Mouse (Mus musculus) forebrain, embryonic 10.5 days (tissue): ENCODE results near the gene Anln. TPM values are rescaled to one million over a fixed set of nuclear protein-coding genes. Genes with fewer than 3 reads are reported as not detected.

ENCODE experiments used
- DNase-seq: peaks from one replicate; pipeline ENCODE4 v3.0.0-alpha.2; 2017; ENCODE audit warnings: low spot score; ENCODE audit errors: extremely low spot score
- H3K27ac ChIP-seq: fragments of 300-500 bp; sonication (generic); 2 replicates; pipeline ENCODE4 v1.5.1; 2016; ENCODE audit warnings: mild to moderate bottlenecking
- H3K27me3 ChIP-seq: fragments of 300-500 bp; sonication (generic); 2 replicates; pipeline ENCODE4 v1.6.1; 2016; ENCODE audit warnings: mild to moderate bottlenecking; ENCODE audit not compliant: poor library complexity, severe bottlenecking
- H3K36me3 ChIP-seq: fragments of 300-500 bp; sonication (generic); replicated peaks from 2 replicates; pipeline ENCODE4 v1.6.1; 2016; ENCODE audit warnings: mild to moderate bottlenecking, moderate library complexity
- H3K4me1 ChIP-seq: fragments of 300-500 bp; sonication (generic); 2 replicates; pipeline ENCODE4 v1.6.1; 2016
- H3K4me3 ChIP-seq: fragments of 300-500 bp; sonication (generic); 2 replicates; pipeline ENCODE4 v1.5.1; 2016; ENCODE audit warnings: mild to moderate bottlenecking, moderate library complexity
- H3K9me3 ChIP-seq: fragments of 300-500 bp; sonication (generic); 2 replicates; pipeline ENCODE4 v1.6.1; 2016; ENCODE audit warnings: mild to moderate bottlenecking, moderate library complexity
- WGBS: fragments of 180-500 bp; shearing (Covaris S2); methylation state at CpG from one replicate; pipeline ENCODE4 v1.1.7; 2016; 5-methylcytosine and 5-hydroxymethylcytosine counted together
- polyA plus RNA-seq: library from polyadenylated mRNA; unstranded; fragments of >200 nt; fragmentation: Nextera tagmentation; extraction: Ambion mirVana; gene quantifications from 2 replicates; pipeline ENCODE4 v1.2.1, GENCODE M21; 2016

The Anln gene
- polyA plus RNA-seq, result 39.2 and 40.8 TPM in 2 replicates

DNA sequence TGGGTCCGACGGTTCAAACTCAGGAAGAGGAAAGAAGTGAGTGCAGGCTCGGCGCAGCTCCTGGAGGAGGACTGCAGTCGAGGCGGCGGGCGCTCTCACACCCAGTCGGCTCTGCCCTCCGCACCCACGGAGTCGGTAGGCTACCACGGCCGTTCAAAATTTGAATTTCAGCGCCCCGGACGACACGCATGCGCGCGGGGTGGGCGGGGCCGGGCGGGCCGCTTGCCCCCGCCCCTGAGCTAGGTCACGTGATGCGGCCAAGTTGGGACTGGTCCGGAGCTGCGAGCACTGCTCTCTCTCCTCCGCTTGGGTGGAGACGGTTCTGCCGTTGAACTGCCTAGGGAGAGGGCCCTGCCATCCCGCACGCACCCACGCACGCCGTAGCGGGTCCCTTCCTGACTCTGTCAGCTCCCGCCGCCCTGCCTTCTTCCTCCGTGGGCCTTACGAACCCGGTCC, at the start of gene Anln:
TSS of gene Anln (minus strand) at position 168 of the 456 bp plus-strand sequence.
- H3K9me3 ChIP-seq, result no peaks in the 10 kb centered on the region
- no peaks in the 10 kb centered on the region for H3K27me3 ChIP-seq
- WGBS, result under 1% methylated on average over 32 of the region's 44 CpGs
- peaks cover 27% of the 10 kb centered on the region for H3K4me1 ChIP-seq
- peak; percentile 95 for DNase-seq
- peak within 1 kb of the TSS; percentile 94 for H3K27ac ChIP-seq
- H3K36me3 ChIP-seq, result peaks cover 17% of the 10 kb centered on the region
- H3K4me3 ChIP-seq, result peak within 1 kb of the TSS; percentile 66

DNA sequence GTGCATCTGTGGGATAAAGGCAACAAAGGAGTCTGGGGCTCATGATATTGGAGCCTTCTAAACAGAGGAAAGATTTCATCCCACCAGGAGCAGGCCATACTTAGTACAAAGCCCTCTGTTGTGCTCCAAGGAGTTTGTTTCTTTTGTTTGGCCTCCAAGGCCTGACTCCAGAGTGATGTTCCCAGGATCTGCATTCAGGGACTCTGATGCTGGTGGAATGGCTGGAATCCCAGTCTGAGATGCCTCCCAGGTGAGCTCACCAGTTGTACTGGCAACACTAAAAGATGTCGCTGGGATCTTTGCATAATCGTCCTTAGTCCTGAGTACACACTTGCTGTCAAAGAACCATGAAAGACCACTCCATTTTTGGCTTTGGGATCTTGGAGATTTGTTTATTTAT, 45.1 kb upstream of the Anln start:
- peaks cover 16% of the 10 kb centered on the region for H3K4me1 ChIP-seq
- no peaks in the 10 kb centered on the region for H3K27me3 ChIP-seq
- no peak overlapping the region for H3K4me3 ChIP-seq
- WGBS, result 93% methylated on average over 2 of the region's 2 CpGs
- peaks cover 10% of the 10 kb centered on the region for H3K36me3 ChIP-seq
- H3K27ac ChIP-seq, result no peak overlapping the region
- no peaks in the 10 kb centered on the region for H3K9me3 ChIP-seq
- DNase-seq, result no peak

DNA sequence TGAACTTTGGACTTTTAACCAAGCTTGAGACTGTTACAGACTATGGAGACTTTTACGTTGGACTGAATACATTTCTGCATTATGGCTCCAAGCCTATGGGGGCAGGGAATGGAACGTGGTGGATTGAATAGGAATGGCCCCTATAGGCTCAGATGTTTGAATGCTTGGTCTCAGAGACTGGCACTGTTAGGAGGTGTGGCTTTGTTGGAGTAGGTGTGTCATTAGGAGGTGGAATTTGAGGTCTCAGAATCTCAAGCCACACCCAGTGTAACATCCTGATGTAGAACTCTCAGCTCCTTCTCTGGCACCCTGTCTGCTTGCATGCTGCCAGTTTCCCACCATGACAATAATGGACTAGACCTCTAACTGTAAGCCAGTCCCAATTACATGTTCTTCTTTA, 44.2 kb upstream of the Anln start:
- peaks cover 10% of the 10 kb centered on the region for H3K36me3 ChIP-seq
- no peak overlapping the region for H3K4me3 ChIP-seq
- no peak overlapping the region for H3K27ac ChIP-seq
- peaks cover 25% of the 10 kb centered on the region for H3K4me1 ChIP-seq
- H3K27me3 ChIP-seq, result no peaks in the 10 kb centered on the region
- no peak for DNase-seq
- WGBS, result 79% methylated on average over 2 of the region's 2 CpGs
- no peaks in the 10 kb centered on the region for H3K9me3 ChIP-seq

DNA sequence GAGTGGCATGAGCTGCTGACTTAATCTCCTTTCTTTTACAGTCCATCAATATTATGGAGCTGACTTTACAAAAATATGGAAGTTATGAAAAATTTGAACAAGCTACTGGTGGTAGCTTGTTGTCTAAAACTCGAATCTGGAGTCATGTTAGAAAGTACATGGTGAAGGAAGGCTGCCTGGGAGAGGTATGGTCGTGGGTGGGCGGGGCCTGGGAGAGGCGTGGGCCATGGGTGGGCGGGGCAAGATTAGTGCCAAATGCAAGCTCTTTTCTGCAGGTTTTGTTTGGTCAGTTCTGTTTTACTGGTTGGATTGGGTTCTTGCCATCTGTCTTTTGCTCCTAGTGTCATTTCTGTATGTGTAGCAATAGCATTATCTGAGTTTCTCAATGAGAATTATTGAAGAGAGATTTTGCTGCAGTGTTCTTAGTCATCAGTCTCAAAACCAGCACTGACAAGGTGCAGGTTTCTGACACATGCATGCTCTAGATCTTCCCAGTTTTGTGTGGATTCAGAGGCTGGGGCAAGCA, 41.4 kb upstream of the Anln start:
- DNase-seq, result no peak
- H3K9me3 ChIP-seq, result no peaks in the 10 kb centered on the region
- peaks cover 32% of the 10 kb centered on the region for H3K4me1 ChIP-seq
- 36% methylated on average over 5 of the region's 5 CpGs for WGBS
- no peak overlapping the region for H3K27ac ChIP-seq
- no peaks in the 10 kb centered on the region for H3K27me3 ChIP-seq
- H3K36me3 ChIP-seq, result peaks cover 8% of the 10 kb centered on the region
- no peak overlapping the region for H3K4me3 ChIP-seq

DNA sequence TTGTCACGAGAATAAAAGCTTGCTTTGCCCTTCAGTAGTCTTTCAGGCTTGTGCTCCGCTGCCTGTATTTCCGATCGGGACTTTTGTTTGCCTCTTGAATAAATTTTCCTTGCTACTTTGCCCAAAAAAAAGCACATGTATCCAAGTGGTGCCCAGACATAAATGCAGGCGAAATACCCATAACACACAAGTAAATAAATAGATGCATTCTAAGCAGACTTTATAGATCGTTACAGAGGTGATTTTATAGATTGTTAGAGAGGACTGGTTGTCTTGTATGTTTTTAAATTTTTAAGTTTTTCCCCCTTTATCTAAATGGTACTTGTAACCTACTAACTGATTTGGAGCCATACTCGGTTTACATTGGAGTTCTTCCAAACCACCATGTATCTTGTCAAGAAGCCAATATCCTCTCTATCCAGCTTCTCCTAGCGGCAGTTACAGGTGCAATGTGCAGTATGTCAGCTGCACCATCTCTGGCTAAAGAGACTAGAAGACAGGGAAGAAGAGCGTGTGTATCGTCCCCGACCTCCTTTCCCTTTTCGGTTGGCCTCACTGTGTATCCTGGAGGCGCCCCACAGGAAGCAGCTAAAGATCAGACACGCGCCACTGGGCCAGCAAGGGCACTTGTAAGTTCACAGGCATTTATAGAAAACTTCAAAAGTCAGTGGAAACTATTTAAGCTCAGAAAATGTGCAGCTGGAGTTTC, 40.7 kb upstream of the Anln start:
- H3K9me3 ChIP-seq, result no peaks in the 10 kb centered on the region
- no peaks in the 10 kb centered on the region for H3K27me3 ChIP-seq
- H3K4me1 ChIP-seq, result peaks cover 32% of the 10 kb centered on the region
- 0 out of 2 replicates have a peak, but pooled peaks cover 3% of the 10 kb centered on the region for H3K36me3 ChIP-seq
- no peak overlapping the region for H3K27ac ChIP-seq
- WGBS, result 59% methylated on average over 15 of the region's 15 CpGs
- DNase-seq, result no peak
- no peak overlapping the region for H3K4me3 ChIP-seq

DNA sequence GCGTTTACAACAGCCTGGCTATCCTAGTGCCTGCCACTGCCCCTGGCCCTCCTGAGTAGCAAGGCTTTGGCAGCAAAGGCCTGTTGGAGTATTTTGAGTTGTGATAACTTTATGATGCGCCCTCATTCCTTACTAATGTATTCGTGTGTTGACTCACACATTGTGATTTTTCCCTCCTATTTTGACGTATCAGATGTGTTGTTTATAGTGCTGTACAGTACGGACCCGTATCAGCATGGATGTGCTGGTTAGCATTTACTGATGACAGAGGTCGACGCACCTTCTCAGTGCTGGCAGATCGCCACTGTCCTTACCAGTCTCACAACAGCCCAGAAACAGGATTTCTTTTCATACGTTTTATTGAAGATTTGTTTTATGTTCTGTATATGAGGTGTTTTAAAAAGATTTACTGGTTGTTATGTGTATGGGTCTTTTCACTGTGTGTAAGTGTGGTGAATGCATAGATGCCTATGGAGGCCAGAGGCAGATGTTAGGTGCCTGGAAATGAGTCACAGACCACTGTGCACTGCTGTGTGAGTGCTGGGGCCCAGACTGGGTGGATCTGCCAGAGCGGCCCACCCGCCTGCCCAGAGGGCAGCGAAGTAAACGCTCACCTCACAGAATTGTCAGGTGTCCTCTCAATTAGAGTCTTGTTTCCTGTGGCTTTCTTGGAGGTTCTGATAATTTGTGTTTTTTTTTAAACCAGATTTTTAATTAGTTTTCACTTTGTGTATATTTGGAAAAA, 39.9 kb upstream of the Anln start:
- Histone ChIP-seq H3K4me1 (peaks cover 32% of the 10 kb centered on the region), H3K4me3 (no peak overlapping the region), H3K36me3 (0 out of 2 replicates have a peak, but pooled peaks cover 3% of the 10 kb centered on the region), H3K9me3 (no peaks in the 10 kb centered on the region), H3K27me3 (no peaks in the 10 kb centered on the region), H3K27ac (no peak overlapping the region)
- WGBS, result 83% methylated on average over 14 of the region's 14 CpGs
- DNase-seq, result no peak

DNA sequence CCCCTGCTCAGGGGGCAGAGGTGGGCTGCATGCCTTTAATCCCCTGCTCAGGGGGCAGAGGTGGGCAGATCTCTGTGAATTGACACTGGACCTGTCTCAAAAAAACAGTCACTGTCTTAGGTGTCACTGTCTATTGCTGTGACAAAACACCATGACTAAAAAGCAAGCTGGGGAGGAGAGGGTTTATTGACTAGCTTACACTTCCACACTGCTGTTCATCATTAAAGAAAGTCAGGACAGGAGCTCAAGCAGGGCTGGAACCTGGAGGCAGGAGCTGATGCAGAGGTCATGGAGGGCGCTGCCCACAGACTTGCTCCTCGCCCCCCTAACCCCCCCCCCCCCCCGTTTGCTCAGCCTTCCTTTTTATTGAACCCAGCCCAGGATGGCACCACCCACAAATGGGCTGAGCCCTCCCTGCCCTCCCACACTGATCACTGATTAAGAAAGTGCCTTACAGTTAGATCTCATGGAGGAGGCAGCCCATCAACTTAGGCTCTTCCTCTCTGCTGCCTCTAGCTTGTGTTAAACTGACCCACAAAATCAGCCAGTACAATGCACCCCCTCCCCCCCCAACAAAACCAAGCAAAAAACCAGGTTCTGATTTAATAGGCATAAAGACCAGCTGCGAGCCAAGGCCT, 39.2 kb upstream of the Anln start:
- H3K4me3 ChIP-seq, result no peak overlapping the region
- no peak overlapping the region for H3K27ac ChIP-seq
- H3K4me1 ChIP-seq, result peaks cover 32% of the 10 kb centered on the region
- 30% methylated on average over 4 of the region's 4 CpGs for WGBS
- DNase-seq, result no peak
- H3K27me3 ChIP-seq, result no peaks in the 10 kb centered on the region
- no peaks in the 10 kb centered on the region for H3K9me3 ChIP-seq
- 0 out of 2 replicates have a peak, but pooled peaks cover 3% of the 10 kb centered on the region for H3K36me3 ChIP-seq

DNA sequence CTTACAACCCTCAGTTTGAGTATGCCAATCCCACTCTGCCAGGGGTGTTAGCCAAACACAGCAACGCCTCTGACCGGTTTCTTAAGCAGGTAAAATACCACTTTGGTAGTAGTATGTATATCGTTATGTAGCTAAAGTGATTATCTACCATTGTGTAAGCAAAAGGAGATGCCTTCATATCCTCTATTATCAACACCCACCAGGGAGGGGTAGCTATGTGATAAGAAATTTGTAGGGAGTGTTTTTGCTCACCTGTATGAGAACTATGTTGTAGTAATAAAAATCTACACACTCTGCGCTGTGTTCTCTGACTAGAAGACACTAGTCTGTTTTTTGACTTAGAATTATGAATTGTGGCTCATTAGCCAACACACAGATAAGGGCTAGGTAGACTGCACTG, 35.7 kb upstream of the Anln start:
- no peak overlapping the region for H3K27ac ChIP-seq
- WGBS, result 94% methylated on average over 4 of the region's 4 CpGs
- H3K4me1 ChIP-seq, result peaks cover 30% of the 10 kb centered on the region
- no peaks in the 10 kb centered on the region for H3K9me3 ChIP-seq
- DNase-seq, result no peak
- no peaks in the 10 kb centered on the region for H3K27me3 ChIP-seq
- H3K4me3 ChIP-seq, result no peak overlapping the region
- H3K36me3 ChIP-seq, result no peaks in the 10 kb centered on the region

DNA sequence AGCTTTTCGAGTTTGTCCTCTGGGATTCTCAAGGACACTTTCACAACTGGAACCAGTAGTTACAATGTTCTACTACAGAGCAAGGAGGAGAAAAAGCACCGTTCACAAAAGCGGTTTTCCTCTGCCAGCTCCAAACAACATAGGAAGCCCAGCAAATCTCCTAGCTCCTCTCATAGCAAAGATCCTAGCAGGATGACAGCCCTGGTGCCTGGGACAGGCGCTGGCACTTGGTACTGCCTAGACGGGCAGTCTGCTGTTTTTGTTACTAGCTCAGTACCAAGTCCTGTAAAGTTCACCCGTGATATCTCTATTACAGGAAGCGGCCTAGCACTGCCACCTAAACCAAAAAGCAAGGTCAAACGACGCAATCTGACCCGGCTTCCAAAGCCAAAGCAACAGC, 35.2 kb upstream of the Anln start:
- WGBS, result 84% methylated on average over 10 of the region's 10 CpGs

DNA sequence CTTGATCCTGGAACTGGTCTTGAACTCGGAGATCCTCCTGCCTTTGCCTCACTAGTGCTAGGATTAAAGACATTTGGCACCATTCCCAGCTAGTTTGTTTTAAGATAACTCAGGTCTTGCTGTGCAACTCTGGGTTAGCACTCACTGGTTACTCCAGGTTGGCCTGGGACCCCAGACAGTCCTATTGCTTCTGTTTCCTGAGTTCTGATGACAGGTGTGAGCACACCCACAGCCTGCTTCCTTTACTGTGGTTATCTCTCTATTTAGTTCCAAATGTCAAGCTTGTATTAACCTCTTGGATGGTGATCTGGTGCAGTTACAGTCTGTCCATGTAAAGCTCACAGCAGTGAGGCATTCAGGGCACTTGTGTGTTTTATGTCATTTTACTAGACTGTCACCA, 34.5 kb upstream of the Anln start:
- H3K27ac ChIP-seq, result no peak overlapping the region
- H3K4me3 ChIP-seq, result no peak overlapping the region
- WGBS, result 84% methylated on average over 1 of the region's 1 CpGs
- H3K36me3 ChIP-seq, result no peaks in the 10 kb centered on the region
- DNase-seq, result no peak
- no peaks in the 10 kb centered on the region for H3K9me3 ChIP-seq
- no peaks in the 10 kb centered on the region for H3K27me3 ChIP-seq
- peaks cover 18% of the 10 kb centered on the region for H3K4me1 ChIP-seq

More for the DNA sequence above, 35.2 kb upstream of the Anln start:
- peaks cover 25% of the 10 kb centered on the region for H3K4me1 ChIP-seq
- no peak overlapping the region for H3K4me3 ChIP-seq
- DNase-seq, result no peak
- no peaks in the 10 kb centered on the region for H3K36me3 ChIP-seq
- no peaks in the 10 kb centered on the region for H3K9me3 ChIP-seq
- H3K27me3 ChIP-seq, result no peaks in the 10 kb centered on the region
- no peak overlapping the region for H3K27ac ChIP-seq

DNA sequence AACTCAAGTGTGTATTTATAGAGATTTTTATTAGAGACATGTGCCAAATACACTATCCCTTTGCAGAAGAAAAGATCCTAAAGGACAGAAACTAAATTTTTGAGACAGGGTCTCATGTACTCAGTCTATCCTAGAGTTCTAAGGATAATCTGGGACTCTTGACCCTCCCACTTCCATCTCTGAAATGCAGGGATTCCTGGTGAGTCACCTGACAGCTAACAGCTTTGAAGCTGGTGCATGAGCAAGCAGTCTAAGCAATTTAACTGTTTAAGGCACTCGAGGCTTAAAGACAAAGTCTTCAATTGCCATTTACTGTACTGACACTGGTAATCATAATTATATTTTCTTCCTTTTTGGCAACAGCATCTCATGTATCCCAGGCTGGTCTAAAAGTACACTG, 33.6 kb upstream of the Anln start:
- DNase-seq, result no peak
- WGBS, result 70% methylated on average over 1 of the region's 1 CpGs
- Histone ChIP-seq H3K36me3 (no peaks in the 10 kb centered on the region), H3K27me3 (no peaks in the 10 kb centered on the region), H3K4me3 (no peak overlapping the region), H3K4me1 (peaks cover 8% of the 10 kb centered on the region; the same call in 1 of the 2 replicates), H3K27ac (no peak overlapping the region), H3K9me3 (no peaks in the 10 kb centered on the region)

DNA sequence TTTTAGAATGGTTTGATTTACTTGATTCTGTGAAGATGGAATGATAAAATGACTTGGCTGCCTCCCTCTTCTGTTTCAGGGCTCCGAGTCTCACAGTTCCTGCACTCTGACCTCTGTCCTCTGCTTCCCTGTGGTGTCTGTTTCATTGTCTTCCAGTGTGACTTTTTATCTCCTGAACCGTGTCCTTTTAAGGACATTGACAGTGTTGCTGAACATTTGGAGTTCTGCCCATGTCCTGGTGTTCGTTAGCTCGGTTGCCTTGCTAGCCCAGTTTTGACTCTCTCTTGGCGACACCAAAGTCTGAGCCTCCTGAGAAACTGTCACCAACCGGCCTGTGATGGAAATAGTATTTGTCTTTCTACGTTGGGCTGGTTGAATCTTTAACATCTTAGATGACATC, 31.5 kb upstream of the Anln start:
- no peaks in the 10 kb centered on the region for H3K27me3 ChIP-seq
- WGBS, result 37% methylated on average over 7 of the region's 7 CpGs
- no peaks in the 10 kb centered on the region for H3K36me3 ChIP-seq
- H3K27ac ChIP-seq, result no peak overlapping the region
- no peak overlapping the region for H3K4me3 ChIP-seq
- DNase-seq, result no peak
- H3K4me1 ChIP-seq, result peaks cover 8% of the 10 kb centered on the region; the same call in 1 of the 2 replicates
- no peaks in the 10 kb centered on the region for H3K9me3 ChIP-seq
